Mouse (Mus musculus): ENCODE data around the gene Patj.
A peak's percentile ranks its signal among the peaks of the same experiment; 100 is the strongest.
"Not testable (repeated sequence)": the region's sequence is repeated elsewhere in the genome, so short reads cannot be mapped to it uniquely, and the experiment has no call there.

Gene Patj

GRCm38 (mm10) chr4:98584023-98584422, 188.4 kb downstream of the Patj start:
- no peak for DNase-seq

- DNase-seq: no peak
Observed at GRCm38 (mm10) chr4:98586303-98586702, 190.7 kb downstream of the Patj start.

- DNase-seq: no peak
Observed at GRCm38 (mm10) chr4:98587686-98588085, 192.1 kb downstream of the Patj start.

- DNase-seq: no peak
Observed at GRCm38 (mm10) chr4:98593961-98594360, 198.4 kb downstream of the Patj start.

GRCm38 (mm10) chr4:98598546-98598971, 203.0 kb downstream of the Patj start:
- no peak for DNase-seq

- no peak for DNase-seq
Observed at GRCm38 (mm10) chr4:98599358-98599757, 203.8 kb downstream of the Patj start.

GRCm38 (mm10) chr4:98603131-98603530, 207.5 kb downstream of the Patj start:
- DNase-seq: no peak

- DNase-seq: no peak
Observed at GRCm38 (mm10) chr4:98610501-98610900, 214.9 kb downstream of the Patj start.

GRCm38 (mm10) chr4:98614395-98614794, 218.8 kb downstream of the Patj start:
- DNase-seq: no peak

- no peak for DNase-seq
Observed at GRCm38 (mm10) chr4:98619199-98619598, 223.6 kb downstream of the Patj start.

GRCm38 (mm10) chr4:98620986-98621784, 225.6 kb downstream of the Patj start:
- no peak for DNase-seq

- DNase-seq: no peak
Observed at GRCm38 (mm10) chr4:98622180-98622579, 226.6 kb downstream of the Patj start.

- peak; percentile 2 for DNase-seq
Observed at GRCm38 (mm10) chr4:98622996-98623673, 227.6 kb downstream of the Patj start.

- no peak for DNase-seq
Observed at GRCm38 (mm10) chr4:98628286-98628685, 232.7 kb downstream of the Patj start.

- DNase-seq: not testable (repeated sequence)
Observed at GRCm38 (mm10) chr4:98629217-98629616, 233.6 kb downstream of the Patj start.

- DNase-seq: no peak
Observed at GRCm38 (mm10) chr4:98635140-98635837, 239.7 kb downstream of the Patj start.

GRCm38 (mm10) chr4:98638731-98639130, 243.1 kb downstream of the Patj start:
- DNase-seq: no peak

- no peak for DNase-seq
Observed at GRCm38 (mm10) chr4:98653650-98654049, 258.1 kb downstream of the Patj start.

GRCm38 (mm10) chr4:98654419-98654821, 258.8 kb downstream of the Patj start:
- no peak for DNase-seq

- DNase-seq: no peak
Observed at GRCm38 (mm10) chr4:98656759-98657158, 261.2 kb downstream of the Patj start.

- no peak for DNase-seq
Observed at GRCm38 (mm10) chr4:98659032-98659431, 263.4 kb downstream of the Patj start.

- DNase-seq: no peak
Observed at GRCm38 (mm10) chr4:98660534-98660933, 264.9 kb downstream of the Patj start.

GRCm38 (mm10) chr4:98665884-98666283, 270.3 kb downstream of the Patj start:
- no peak for DNase-seq

- no peak for DNase-seq
Observed at GRCm38 (mm10) chr4:98666451-98666850, 270.9 kb downstream of the Patj start.

Measured in lung, postnatal 14 days (tissue).